Mouse (Mus musculus) liver, embryonic 14.5 days (tissue): ENCODE data around the gene Olfr600.

Experiments used
- CTCF ChIP-seq: IDR thresholded peaks from 2 replicates; pipeline ENCODE4 v1.5.1; 2016; ENCODE audit warnings: antibody characterized with exemption, low read depth, control low read depth
- EP300 ChIP-seq: IDR thresholded peaks from 2 replicates; pipeline ENCODE4 v1.6.1; 2016; ENCODE audit warnings: antibody characterized with exemption, low read depth

- no peak for TF ChIP-seq CTCF
- TF ChIP-seq EP300 = no peak
Observed at GRCm38 (mm10) chr7:103349569-103349968, at the start of gene Olfr600.
